Mouse (Mus musculus) kidney, adult 18-20 months (tissue): ENCODE data around the gene Frs2.

Experiments
- DNase-seq: peaks from one replicate; pipeline ENCODE4 v3.0.0; 2021

Gene Frs2

GRCm38 (mm10) chr10:117031160-117031559 lies 117.2 kb downstream of the Frs2 start:
- DNase-seq: no peak

GRCm38 (mm10) chr10:117026176-117026575 lies 122.2 kb downstream of the Frs2 start:
- DNase-seq: no peak

- DNase-seq: peak; percentile 33
Measured at GRCm38 (mm10) chr10:117025776-117026175, 122.6 kb downstream of the Frs2 start.

GRCm38 (mm10) chr10:117023693-117024092 lies 124.6 kb downstream of the Frs2 start:
- DNase-seq: no peak

GRCm38 (mm10) chr10:117021020-117021754 lies 127.1 kb downstream of the Frs2 start:
- DNase-seq: peak; percentile 57
